Mouse (Mus musculus) lung, embryonic 15.5 days (tissue): ENCODE measurements around the gene BC004004. TPM values are rescaled to one million over a fixed set of nuclear protein-coding genes. Genes with fewer than 3 reads are reported as not detected.
"Not testable (repeated sequence)": the region's sequence is repeated elsewhere in the genome, so short reads cannot be mapped to it uniquely, and the experiment has no call there.

ENCODE experiments used
- ATAC-seq: fragments of 200-750 bp; cut with Nextera tagmentation; 2 replicates; pipeline ENCODE4 v1.8.0; 2017; ENCODE audit warnings: moderate number of reproducible peaks, borderline replicate concordance; ENCODE audit not compliant: low FRiP score, low TSS enrichment; ENCODE audit errors: extremely low read depth
- H3K27ac ChIP-seq: fragments of 300-500 bp; sonication (generic); 2 replicates; pipeline ENCODE4 v1.5.1; 2015; ENCODE audit warnings: moderate library complexity, mild to moderate bottlenecking, inconsistent platforms
- H3K27me3 ChIP-seq: fragments of 300-500 bp; sonication (generic); 2 replicates; pipeline ENCODE4 v1.6.1; 2015; ENCODE audit warnings: inconsistent platforms
- H3K36me3 ChIP-seq: fragments of 300-500 bp; sonication (generic); 2 replicates; pipeline ENCODE4 v1.6.1; 2015; ENCODE audit warnings: inconsistent platforms
- H3K4me1 ChIP-seq: fragments of 300-500 bp; sonication (generic); 2 replicates; pipeline ENCODE4 v1.6.1; 2015; ENCODE audit warnings: inconsistent platforms
- H3K4me2 ChIP-seq: fragments of 300-500 bp; sonication (generic); 2 replicates; pipeline ENCODE4 v1.6.1; 2015; ENCODE audit warnings: inconsistent platforms, mild to moderate bottlenecking, moderate library complexity
- H3K4me3 ChIP-seq: fragments of 300-500 bp; sonication (generic); 2 replicates; pipeline ENCODE4 v1.5.1; 2015; ENCODE audit warnings: mild to moderate bottlenecking, inconsistent platforms
- H3K9ac ChIP-seq: fragments of 300-500 bp; sonication (generic); 2 replicates; pipeline ENCODE4 v1.6.1; 2015; ENCODE audit warnings: inconsistent platforms
- H3K9me3 ChIP-seq: fragments of 300-500 bp; sonication (generic); 2 replicates; pipeline ENCODE4 v1.6.1; 2016; ENCODE audit warnings: inconsistent platforms
- WGBS: fragments of 180-500 bp; shearing (Covaris S2); methylation state at CpG from one replicate; pipeline ENCODE4 v1.1.7; 2015; 5-methylcytosine and 5-hydroxymethylcytosine counted together
- polyA plus RNA-seq: library from polyadenylated mRNA; unstranded; fragments of >200 nt; fragmentation: Nextera tagmentation; extraction: Ambion mirVana; gene quantifications from 2 replicates; pipeline ENCODE4 v1.2.1, GENCODE M21; 2015

Gene BC004004
- polyA plus RNA-seq, 1 experiment from 2014 or later = 79.2 TPM

GRCm38 (mm10) chr17:29261603-29262258 lies 6.9 kb upstream of the BC004004 start:
- peaks cover 66% of the 10 kb centered on the region for H3K4me1 ChIP-seq
- H3K9me3 ChIP-seq = no peaks in the 10 kb centered on the region
- 0 out of 2 replicates have a peak overlapping the region, but pooled peaks have one; percentile 5 for H3K9ac ChIP-seq
- H3K4me2 ChIP-seq = peak overlapping the region; percentile 65
- ATAC-seq = no peak
- H3K4me3 ChIP-seq = peak overlapping the region; percentile 76; the same call in 1 of the 2 replicates
- WGBS = 84% methylated on average over 22 of the region's 22 CpGs
- H3K27me3 ChIP-seq = no peaks in the 10 kb centered on the region
- H3K27ac ChIP-seq = no peak overlapping the region
- peaks cover 28% of the 10 kb centered on the region for H3K36me3 ChIP-seq

GRCm38 (mm10) chr17:29262259-29262649 lies 6.3 kb upstream of the BC004004 start:
- no peaks in the 10 kb centered on the region for H3K27me3 ChIP-seq
- ATAC-seq = no peak
- H3K9me3 ChIP-seq = no peaks in the 10 kb centered on the region
- H3K27ac ChIP-seq = no peak overlapping the region
- H3K9ac ChIP-seq = peak overlapping the region; percentile 5; the same call in 1 of the 2 replicates
- H3K4me1 ChIP-seq = peaks cover 61% of the 10 kb centered on the region
- peaks cover 24% of the 10 kb centered on the region for H3K36me3 ChIP-seq
- H3K4me2 ChIP-seq = peak overlapping the region; percentile 65
- 34% methylated on average over 2 of the region's 2 CpGs for WGBS
- H3K4me3 ChIP-seq = peak overlapping the region; percentile 76

- WGBS = under 1% methylated on average over 14 of the region's 14 CpGs
- Histone ChIP-seq H3K9ac (peak overlapping the region; percentile 78), H3K27me3 (no peaks in the 10 kb centered on the region), H3K36me3 (peaks cover 14% of the 10 kb centered on the region), H3K4me1 (peaks cover 56% of the 10 kb centered on the region), H3K27ac (peak overlapping the region; percentile 100), H3K4me3 (peak overlapping the region; percentile 76), H3K4me2 (peak overlapping the region; percentile 65), H3K9me3 (no peaks in the 10 kb centered on the region)
- no peak for ATAC-seq
These were observed 5.2 kb upstream of the BC004004 start for GRCm38 (mm10) chr17:29263417-29263816.

GRCm38 (mm10) chr17:29263840-29264633 lies 4.6 kb upstream of the BC004004 start, which contains the start of gene Ppil1:
Gene Ppil1, minus strand, starts transcription at chr17:29264186.
- peak; percentile 62 for ATAC-seq
- Histone ChIP-seq H3K27me3 (no peaks in the 10 kb centered on the region), H3K4me2 (peak within 1 kb of the TSS; percentile 65), H3K36me3 (peaks cover 14% of the 10 kb centered on the region), H3K9ac (peak within 1 kb of the TSS; percentile 78), H3K9me3 (no peaks in the 10 kb centered on the region), H3K27ac (peak within 1 kb of the TSS; percentile 100), H3K4me1 (peaks cover 50% of the 10 kb centered on the region), H3K4me3 (peak within 1 kb of the TSS; percentile 76)
- WGBS = 8% methylated on average over 38 of the region's 38 CpGs

DNA sequence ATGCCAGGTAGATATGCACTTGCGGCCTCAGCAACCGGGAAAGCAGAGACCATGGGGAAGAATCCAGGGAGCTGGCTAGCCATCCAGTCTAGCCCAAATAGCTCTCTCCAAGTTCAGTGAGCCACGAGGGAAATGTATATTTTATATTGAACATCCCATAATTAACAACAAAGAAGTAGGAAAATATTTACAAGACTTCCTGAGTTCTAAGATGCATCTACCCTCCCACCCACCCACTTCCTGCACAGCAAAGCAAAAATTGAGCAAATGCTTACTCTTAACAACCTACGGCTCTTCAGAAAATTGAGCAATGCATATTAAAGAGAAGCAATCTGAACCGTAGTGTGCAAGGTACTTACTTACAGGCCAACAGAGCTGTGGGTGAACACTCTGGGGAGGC lies 3.8 kb upstream of the BC004004 start:
- Histone ChIP-seq H3K27ac (peak overlapping the region; percentile 100), H3K4me1 (peaks cover 46% of the 10 kb centered on the region), H3K27me3 (no peaks in the 10 kb centered on the region), H3K36me3 (peaks cover 11% of the 10 kb centered on the region), H3K9me3 (no peaks in the 10 kb centered on the region), H3K9ac (peak overlapping the region; percentile 78; the same call in 1 of the 2 replicates), H3K4me2 (peak overlapping the region; percentile 65), H3K4me3 (0 out of 2 replicates have a peak overlapping the region, but pooled peaks have one; percentile 76)
- ATAC-seq = no peak
- 70% methylated on average over 5 of the region's 5 CpGs for WGBS

- peaks cover 29% of the 10 kb centered on the region for H3K4me1 ChIP-seq
- not testable (repeated sequence) for H3K27ac ChIP-seq, ATAC-seq, H3K4me2 ChIP-seq, H3K9me3 ChIP-seq, H3K27me3 ChIP-seq, H3K36me3 ChIP-seq, H3K4me3 ChIP-seq, H3K9ac ChIP-seq
- WGBS = 90% methylated on average over 2 of the region's 2 CpGs
These were observed 1.5 kb upstream of the BC004004 start for GRCm38 (mm10) chr17:29267040-29267439.

DNA sequence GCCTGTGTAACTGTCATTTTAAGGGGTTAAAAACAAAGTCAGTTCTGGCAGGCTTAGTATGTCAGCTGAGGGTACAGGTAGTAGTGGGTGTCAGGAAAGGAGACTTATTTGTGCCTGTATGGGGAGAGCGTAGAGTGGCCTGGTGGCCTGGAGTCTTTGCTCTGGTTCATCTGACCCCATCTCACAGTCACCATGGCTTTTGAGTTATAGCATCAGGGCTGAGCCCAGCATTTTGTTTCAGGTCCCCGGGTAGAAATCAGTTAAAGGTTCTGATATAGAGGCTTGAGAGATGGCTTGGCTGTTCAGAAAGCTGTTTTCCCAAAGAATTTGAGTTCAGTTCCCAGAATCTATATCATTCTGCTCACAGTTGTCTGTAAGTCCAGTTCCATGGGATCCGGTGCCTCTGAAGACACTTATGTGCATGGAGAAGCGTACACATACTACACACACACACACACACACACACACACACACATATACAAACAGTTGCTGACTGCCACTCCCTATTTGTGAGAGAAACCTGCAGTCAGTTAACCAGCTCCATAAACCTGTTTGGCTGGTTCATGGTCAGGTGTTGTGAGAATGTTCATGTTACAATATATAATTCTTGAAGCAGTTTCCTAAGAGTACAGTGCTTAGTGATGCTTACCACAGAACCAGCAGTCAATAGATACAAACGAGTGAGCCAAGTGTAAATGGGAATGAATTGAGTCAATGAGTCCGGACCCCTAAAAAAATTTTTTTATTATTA lies 482 bp upstream of the BC004004 start:
- 45% methylated on average over 6 of the region's 6 CpGs for WGBS

DNA sequence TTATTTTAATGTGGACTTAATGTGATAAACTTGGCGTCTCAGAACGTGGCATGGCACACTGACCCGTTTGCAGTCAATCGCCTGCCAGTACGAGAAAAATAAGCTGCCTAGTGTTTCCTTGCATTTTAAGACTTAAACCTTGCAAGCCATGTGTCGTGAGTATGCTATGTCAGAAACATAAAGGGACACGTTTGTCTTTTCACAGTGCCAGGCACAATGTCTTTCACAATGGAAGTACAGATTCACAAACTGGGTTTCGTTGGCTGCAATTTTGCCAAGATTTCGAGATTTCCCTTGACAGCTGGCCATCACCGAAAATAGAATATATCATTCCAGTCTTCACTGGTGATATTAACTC lies 740 bp downstream of the BC004004 start:
- no peak for ATAC-seq
- H3K4me3 ChIP-seq = peak overlapping the region; percentile 64
- WGBS = 18% methylated on average over 10 of the region's 10 CpGs

More for the DNA sequence above, 482 bp upstream of the BC004004 start:
- Histone ChIP-seq H3K4me3 (peak overlapping the region; percentile 64), H3K4me1 (peaks cover 20% of the 10 kb centered on the region), H3K9me3 (no peaks in the 10 kb centered on the region), H3K36me3 (no peaks in the 10 kb centered on the region), H3K9ac (peak overlapping the region; percentile 41), H3K27me3 (no peaks in the 10 kb centered on the region), H3K27ac (peak overlapping the region; percentile 91), H3K4me2 (peak overlapping the region; percentile 58)
- ATAC-seq = peak; percentile 19; the same call in 1 of the 2 replicates

DNA sequence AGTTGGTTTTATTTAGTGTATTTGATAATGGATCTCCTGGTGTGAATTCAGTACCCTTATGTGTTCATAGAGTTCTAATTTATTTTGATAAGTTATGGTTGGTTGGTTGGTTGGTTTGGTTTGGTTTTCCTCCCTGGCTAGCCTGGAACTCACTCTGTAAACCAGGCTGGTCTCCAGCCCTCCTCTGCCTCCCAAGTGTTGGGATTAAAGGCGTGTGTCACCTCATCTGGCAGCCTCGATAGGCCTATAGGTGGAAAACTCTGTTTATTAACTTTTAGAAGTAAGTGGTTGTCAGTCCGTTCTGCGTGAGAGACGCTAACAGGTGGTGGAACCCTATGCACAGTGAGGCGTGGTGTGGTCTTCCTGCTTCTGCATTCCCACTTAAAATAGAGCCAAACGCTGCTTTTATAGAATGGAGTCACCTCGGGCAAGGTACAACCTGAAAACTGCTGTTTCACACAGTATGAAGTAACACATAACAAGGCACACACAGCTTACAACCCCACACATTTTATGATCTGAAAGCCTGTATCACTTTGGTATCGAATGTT lies 1.6 kb downstream of the BC004004 start:
- Histone ChIP-seq H3K9ac (no peak overlapping the region), H3K27me3 (no peaks in the 10 kb centered on the region), H3K4me3 (no peak overlapping the region), H3K36me3 (no peaks in the 10 kb centered on the region), H3K9me3 (no peaks in the 10 kb centered on the region), H3K27ac (no peak overlapping the region), H3K4me2 (peak overlapping the region; percentile 58), H3K4me1 (peaks cover 10% of the 10 kb centered on the region)
- no peak for ATAC-seq
- 88% methylated on average over 9 of the region's 9 CpGs for WGBS

More for the DNA sequence above, 740 bp downstream of the BC004004 start:
- Histone ChIP-seq H3K4me1 (peaks cover 16% of the 10 kb centered on the region), H3K9me3 (no peaks in the 10 kb centered on the region), H3K9ac (peak overlapping the region; percentile 76), H3K27me3 (no peaks in the 10 kb centered on the region), H3K36me3 (no peaks in the 10 kb centered on the region), H3K4me2 (peak overlapping the region; percentile 58), H3K27ac (peak overlapping the region; percentile 91)

- Histone ChIP-seq H3K9me3 (no peaks in the 10 kb centered on the region), H3K36me3 (no peaks in the 10 kb centered on the region), H3K27me3 (no peaks in the 10 kb centered on the region), H3K4me1 (peaks cover 6% of the 10 kb centered on the region), H3K9ac (no peak overlapping the region), H3K27ac (no peak overlapping the region), H3K4me2 (no peak overlapping the region), H3K4me3 (no peak overlapping the region)
- WGBS = 43% methylated on average over 7 of the region's 7 CpGs
- ATAC-seq = no peak
These were observed 4.6 kb downstream of the BC004004 start for GRCm38 (mm10) chr17:29273156-29273555.

GRCm38 (mm10) chr17:29273889-29274288 lies 5.3 kb downstream of the BC004004 start:
- H3K4me2 ChIP-seq = no peak overlapping the region
- peaks cover 4% of the 10 kb centered on the region; the same call in 1 of the 2 replicates for H3K4me1 ChIP-seq
- H3K27ac ChIP-seq = no peak overlapping the region
- H3K9me3 ChIP-seq = no peaks in the 10 kb centered on the region
- 83% methylated on average over 11 of the region's 11 CpGs for WGBS
- H3K36me3 ChIP-seq = no peaks in the 10 kb centered on the region; the same call in 1 of the 2 replicates
- H3K9ac ChIP-seq = no peak overlapping the region
- H3K27me3 ChIP-seq = no peaks in the 10 kb centered on the region
- no peak overlapping the region for H3K4me3 ChIP-seq
- ATAC-seq = no peak
